Mouse (Mus musculus) gastrocnemius, postnatal 4 days (tissue): ENCODE data around the gene Hmbs. TPM values are rescaled to one million over a fixed set of nuclear protein-coding genes. Genes with fewer than 3 reads are reported as not detected.
A peak's percentile ranks its signal among the peaks of the same experiment; 100 is the strongest.
"Not testable (repeated sequence)": the region's sequence is repeated elsewhere in the genome, so short reads cannot be mapped to it uniquely, and the experiment has no call there.

ENCODE experiments used
- DNase-seq, 2 experiments: peaks; one replicate each; pipeline ENCODE4 v3.0.0; 2021 to 2022; ENCODE audit warnings: low spot score in 2 of 2, mixed read lengths in 2 of 2
- long read RNA-seq, 2 experiments: library from polyadenylated mRNA; stranded (forward); transcript quantifications; one replicate each; pipeline ENCODE4 v2.0.0; 2021
- total RNA-seq, 2 experiments: library from RNA; stranded (reverse); gene quantifications; 2 replicates each; pipeline ENCODE4 v1.2.3; 2021

Gene Hmbs
- 10 to 100 TPM; 33.7 to 34.0 TPM for total RNA-seq
- long read RNA-seq, experiment 1, transcript Hmbs-201 (14 exons, 1,605 nt) = major isoform, 48 of 60 reads
- long read RNA-seq, experiment 1, partial matches to known transcripts = 4 of 60 reads
- long read RNA-seq, experiment 1, other reads (novel, unspliced or antisense) = 8 of 60 reads
- long read RNA-seq, experiment 2, transcript Hmbs-201 (14 exons, 1,605 nt) = major isoform, 47 of 72 reads
- long read RNA-seq, experiment 2, transcript Hmbs-202 (14 exons, 1,534 nt) = minor isoform, 12 of 72 reads
- long read RNA-seq, experiment 2, partial matches to known transcripts = 3 of 72 reads
- long read RNA-seq, experiment 2, other reads (novel, unspliced or antisense) = 8 of 72 reads

GRCm38 (mm10) chr9:44343781-44344421, at the start of gene Hmbs:
TSS of gene Hmbs (minus strand) at chr9:44344228.
- peak; percentile 80 to 92 for DNase-seq

DNA sequence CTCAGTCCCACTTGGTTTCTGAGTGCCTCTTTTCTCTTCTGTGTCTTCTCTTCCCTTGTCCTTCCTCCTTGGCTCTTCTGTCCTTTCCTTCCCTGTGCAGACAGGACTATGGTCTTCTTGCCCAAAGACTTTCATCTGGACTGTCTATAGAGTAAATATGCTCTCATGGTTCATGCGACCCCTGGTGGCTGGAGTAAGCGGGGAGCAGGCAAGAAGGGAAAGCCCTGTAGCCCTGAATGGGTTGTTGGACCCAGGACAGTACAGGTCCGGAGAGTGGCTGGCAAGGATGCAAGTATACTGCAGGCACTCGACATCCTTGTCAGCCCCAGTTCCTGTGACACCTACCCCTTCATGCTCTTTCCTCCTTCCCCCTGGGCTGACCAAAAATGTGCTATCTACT, 47.4 kb upstream of the Hmbs start:
- DNase-seq = peak; percentile 53 to 80

GRCm38 (mm10) chr9:44389273-44389672, 45.2 kb upstream of the Hmbs start:
- peak in 1 of 2 experiments; percentile 30 for DNase-seq

DNA sequence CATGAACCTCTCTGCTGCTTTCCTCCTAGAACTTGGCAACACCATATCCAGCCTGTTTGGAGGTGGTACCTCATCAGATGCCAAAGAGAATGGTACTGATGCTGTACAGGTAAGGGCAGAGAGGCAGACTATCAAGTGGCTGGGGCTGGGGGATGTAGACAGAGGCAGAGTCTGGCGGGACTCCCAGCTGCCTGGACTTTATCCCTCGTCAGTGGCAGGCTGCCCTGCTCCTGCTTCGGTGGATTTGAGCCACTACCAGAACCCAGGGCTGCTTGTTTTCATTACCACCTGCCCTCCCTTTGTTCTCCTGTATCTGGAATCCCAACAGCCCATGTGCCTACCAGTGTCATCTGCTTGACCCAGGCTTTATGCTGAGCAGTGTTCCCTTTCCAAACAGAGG, 43.2 kb upstream of the Hmbs start:
- DNase-seq = no peak

DNA sequence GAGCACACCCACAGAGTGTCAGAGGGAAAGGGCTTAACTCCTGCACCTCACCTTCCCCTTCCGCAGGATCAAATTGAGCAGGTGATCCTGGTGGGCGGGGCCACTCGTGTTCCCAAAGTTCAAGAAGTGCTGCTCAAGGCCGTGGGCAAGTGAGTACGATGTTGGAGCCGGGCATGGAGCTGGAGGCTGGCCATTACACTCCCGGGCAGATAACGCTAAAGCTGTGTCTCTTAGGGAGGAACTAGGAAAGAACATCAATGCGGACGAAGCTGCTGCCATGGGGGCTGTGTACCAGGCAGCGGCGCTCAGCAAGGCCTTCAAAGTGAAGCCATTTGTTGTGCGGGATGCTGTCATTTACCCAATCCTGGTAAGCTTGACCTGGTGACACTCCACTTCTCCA, 40.6 kb upstream of the Hmbs start:
- no peak for DNase-seq

DNA sequence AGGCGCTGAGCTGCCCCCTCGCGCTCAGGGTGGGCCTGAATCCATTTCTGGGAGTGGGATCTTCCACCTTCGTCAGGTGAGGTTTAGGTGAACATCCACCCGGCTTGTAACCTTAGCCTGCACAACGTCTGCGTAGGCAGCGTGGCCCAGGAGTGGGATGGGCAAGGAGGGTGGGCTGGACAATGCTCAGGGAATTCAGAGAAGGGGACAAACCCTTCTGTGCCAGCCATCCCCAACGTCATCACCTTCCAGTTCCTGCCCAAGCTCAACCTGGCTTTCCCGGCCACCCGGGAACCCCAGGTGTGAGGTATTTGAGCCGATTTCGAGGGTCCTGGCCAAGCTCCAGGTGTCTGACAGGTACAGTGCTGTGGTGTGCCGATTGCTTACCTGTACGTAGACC, 35.8 kb upstream of the Hmbs start:
- DNase-seq = no peak

GRCm38 (mm10) chr9:44379054-44379834, 35.2 kb upstream of the Hmbs start, which contains the start of gene Hyou1:
TSS of gene Hyou1 (plus strand) at chr9:44379490.
- DNase-seq = peak; percentile 98 to 99

- DNase-seq = no peak
Measured at GRCm38 (mm10) chr9:44378153-44378730, 34.2 kb upstream of the Hmbs start.

GRCm38 (mm10) chr9:44377335-44377734, 33.3 kb upstream of the Hmbs start:
- DNase-seq = not testable (repeated sequence)

GRCm38 (mm10) chr9:44376141-44376540, 32.1 kb upstream of the Hmbs start:
- DNase-seq = no peak

DNA sequence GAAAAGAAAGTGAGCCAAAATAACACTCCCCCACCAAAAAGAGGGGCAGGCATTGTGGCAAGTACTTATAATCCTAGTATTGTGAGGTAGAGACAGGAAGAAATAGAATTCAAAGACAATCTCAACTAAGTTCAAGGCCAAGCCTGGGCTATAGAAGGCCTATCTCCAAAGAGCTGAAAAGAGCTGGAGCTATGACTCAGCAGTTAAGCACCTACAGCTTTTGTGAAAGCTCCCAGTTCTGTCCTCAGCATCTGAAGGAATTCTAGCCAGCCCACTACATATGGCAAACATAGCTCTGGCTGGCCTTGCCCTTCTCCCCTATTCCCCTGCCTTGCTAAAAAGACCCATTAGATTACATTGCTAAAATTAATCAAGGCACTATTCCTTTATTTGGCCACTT, 29.4 kb upstream of the Hmbs start:
- DNase-seq = no peak

GRCm38 (mm10) chr9:44364480-44364879, 20.5 kb upstream of the Hmbs start:
- no peak for DNase-seq

DNA sequence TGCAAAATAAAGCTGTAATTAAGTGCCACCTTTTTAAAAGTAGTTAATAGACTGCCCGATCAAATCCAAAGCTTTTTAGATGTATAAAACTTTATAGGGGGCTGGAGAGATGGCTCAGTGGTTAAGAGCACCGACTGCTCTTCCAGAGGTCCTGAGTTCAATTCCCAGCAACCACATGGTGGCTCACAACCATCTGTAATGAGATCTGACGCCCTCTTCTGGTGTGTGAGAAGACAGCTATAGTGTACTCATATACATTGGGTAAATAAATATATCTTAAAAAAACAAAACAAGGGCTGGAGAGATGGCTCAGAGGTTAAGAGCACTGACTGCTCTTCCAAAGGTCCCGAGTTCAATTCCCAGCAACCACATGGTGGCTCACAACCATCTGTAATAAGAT, 17.9 kb upstream of the Hmbs start:
- DNase-seq = not testable (repeated sequence)

- peak; percentile 90 to 96 for DNase-seq
Measured at GRCm38 (mm10) chr9:44361190-44361917, 17.3 kb upstream of the Hmbs start, which contains the start of gene Vps11. TSS of gene Vps11 (minus strand) at chr9:44361670.

DNA sequence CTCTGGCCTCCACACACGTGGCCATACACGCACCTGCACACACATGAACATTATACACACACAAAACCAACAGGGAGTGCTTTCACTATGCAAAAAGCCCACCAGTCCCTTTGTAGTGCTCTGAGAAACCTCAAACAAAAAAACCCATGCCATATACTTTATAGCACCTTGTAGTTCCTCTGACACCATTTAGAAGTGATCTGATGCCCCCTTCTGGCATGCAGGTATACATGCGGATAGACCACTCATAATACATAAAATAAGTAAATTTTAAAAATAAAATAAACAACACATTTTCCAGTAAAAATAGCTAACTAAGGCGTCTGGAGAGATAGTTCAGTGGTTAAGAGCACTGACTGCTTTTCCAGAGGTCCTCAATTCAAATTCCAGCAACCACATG, 13.2 kb upstream of the Hmbs start:
- no peak for DNase-seq

DNA sequence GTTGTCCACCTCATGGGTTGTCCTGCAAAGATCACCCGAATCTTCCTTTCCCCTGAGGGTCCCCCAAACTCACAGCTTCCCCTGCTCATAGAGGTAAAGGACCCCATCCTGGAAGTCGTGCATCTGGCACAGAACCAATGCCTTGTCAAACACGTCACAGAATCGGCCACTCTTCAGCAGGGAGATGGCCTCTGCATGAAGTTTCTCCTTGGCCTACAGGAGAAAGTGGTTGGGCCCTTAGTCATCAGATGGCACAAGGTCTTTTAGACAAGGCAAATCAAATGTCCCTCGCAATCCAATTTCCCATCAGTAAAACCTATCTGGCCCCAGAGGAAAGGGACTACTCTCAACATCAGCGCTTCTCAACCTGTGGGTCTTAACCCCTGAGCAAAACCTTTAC, 9.1 kb upstream of the Hmbs start:
- DNase-seq = no peak

DNA sequence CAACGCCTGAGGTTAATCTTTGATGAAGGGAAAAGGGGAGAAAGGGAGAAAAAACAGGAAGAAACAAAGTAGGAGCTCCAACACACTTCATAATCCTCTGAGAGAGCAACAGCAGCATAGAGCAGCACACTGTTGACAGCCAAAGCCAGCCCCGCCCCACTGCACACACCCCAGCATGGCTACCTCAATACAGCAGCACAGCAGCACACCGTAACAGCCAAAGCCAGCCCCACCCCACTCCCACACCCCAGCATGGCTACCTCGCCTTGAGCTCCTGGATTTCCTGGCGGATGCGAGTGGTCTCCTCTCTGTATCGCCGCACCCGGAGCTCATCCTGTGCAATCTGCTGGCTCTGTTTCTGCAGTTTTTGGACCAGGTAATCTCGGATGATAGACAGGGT, 8.3 kb upstream of the Hmbs start:
- DNase-seq = no peak

GRCm38 (mm10) chr9:44351396-44351795, 7.4 kb upstream of the Hmbs start:
- no peak for DNase-seq

GRCm38 (mm10) chr9:44348546-44348945, 4.5 kb upstream of the Hmbs start:
- DNase-seq = no peak

DNA sequence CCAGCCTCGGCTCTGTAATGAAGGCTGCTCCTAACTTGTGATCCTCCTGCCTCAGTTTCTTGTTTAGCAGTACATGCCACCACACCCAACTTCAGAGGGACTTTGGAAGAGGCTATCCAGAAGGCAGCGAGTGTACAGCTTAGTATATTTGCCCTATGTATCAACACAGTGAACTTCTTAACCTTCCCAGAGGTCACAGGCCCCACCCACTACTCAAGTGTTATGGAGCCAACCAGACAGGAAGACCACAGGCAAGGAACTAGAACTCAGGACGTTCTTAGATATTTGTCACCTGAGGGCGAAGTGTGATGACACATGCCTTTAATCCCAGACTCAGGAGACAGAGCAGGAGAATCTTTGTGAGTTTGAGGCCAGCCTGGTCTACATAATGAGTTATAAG, 3.6 kb upstream of the Hmbs start:
- DNase-seq = no peak

- DNase-seq = no peak
Measured at GRCm38 (mm10) chr9:44347166-44347565, 3.1 kb upstream of the Hmbs start.
